Mouse (Mus musculus) embryonic facial prominence, embryonic 10.5 days (tissue): Measurements from ENCODE around the gene Spn. TPM values are rescaled to one million over a fixed set of nuclear protein-coding genes. Genes with fewer than 3 reads are reported as not detected.

Experiments used
- DNase-seq: peaks from one replicate; pipeline ENCODE4 v3.0.0-alpha.2; 2017; ENCODE audit warnings: low spot score
- H3K27ac ChIP-seq: fragments of 300-500 bp; sonication (generic); replicated peaks from 2 replicates; pipeline ENCODE4 v1.5.1; 2016; ENCODE audit warnings: mild to moderate bottlenecking
- H3K27me3 ChIP-seq: fragments of 300-500 bp; sonication (generic); replicated peaks from 2 replicates; pipeline ENCODE4 v1.6.1; 2016; ENCODE audit warnings: low read depth, mild to moderate bottlenecking; ENCODE audit not compliant: poor library complexity, severe bottlenecking
- H3K36me3 ChIP-seq: fragments of 300-500 bp; sonication (generic); replicated peaks from 2 replicates; pipeline ENCODE4 v1.6.1; 2016; ENCODE audit warnings: mild to moderate bottlenecking, moderate library complexity
- H3K4me1 ChIP-seq: fragments of 300-500 bp; sonication (generic); 2 replicates; pipeline ENCODE4 v1.6.1; 2016
- H3K4me3 ChIP-seq: fragments of 300-500 bp; sonication (generic); 2 replicates; pipeline ENCODE4 v1.5.1; 2016; ENCODE audit warnings: mild to moderate bottlenecking, moderate library complexity
- H3K9me3 ChIP-seq: fragments of 300-500 bp; sonication (generic); 2 replicates; pipeline ENCODE4 v1.6.1; 2016; ENCODE audit warnings: mild to moderate bottlenecking
- WGBS: fragments of 180-500 bp; shearing (Covaris S2); methylation state at CpG from one replicate; pipeline ENCODE4 v1.1.7; 2016; 5-methylcytosine and 5-hydroxymethylcytosine counted together
- polyA plus RNA-seq: library from polyadenylated mRNA; unstranded; fragments of >200 nt; fragmentation: Nextera tagmentation; extraction: Ambion mirVana; gene quantifications from 2 replicates; pipeline ENCODE4 v1.2.1, GENCODE M21; 2016

Gene Spn
- polyA plus RNA-seq, 1 experiment from 2014 or later = 0.04 TPM

DNA sequence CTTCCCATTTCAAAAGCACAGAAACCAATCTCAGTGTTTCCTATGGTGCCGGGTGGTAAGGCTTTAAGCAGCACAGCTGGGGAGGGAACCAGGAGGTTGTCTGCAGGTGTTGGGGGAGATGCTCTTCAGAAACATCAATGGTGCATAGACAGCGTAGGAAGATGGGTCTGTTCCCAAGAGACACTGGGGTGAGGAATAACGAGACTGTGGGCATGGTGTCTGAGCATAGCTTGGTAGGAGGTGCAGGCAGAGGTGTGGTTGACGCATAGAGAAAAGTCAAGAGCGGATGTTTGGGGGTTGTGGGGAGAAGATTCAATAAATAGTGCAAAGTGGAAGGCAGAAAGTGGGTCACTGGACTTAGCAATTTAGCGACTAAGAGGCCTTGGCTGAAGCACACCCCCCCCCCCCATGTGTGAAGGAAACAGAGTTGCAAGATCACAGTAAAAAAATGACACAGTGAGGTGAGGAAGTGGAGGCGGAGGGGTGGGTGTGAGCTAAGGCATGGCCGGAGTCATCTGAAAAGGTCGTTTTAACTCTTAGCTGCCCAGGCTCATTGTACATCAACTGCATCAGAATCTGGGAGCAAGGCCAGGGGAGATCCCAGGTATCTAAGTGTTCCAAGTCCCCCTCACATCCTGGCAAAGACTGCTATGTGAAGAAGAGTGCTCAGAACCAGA is 24.6 kb downstream of the Spn start:
- Histone ChIP-seq H3K27me3 (no peaks in the 10 kb centered on the region), H3K4me1 (peaks cover 39% of the 10 kb centered on the region), H3K9me3 (no peaks in the 10 kb centered on the region), H3K36me3 (no peaks in the 10 kb centered on the region), H3K27ac (no peak overlapping the region), H3K4me3 (no peak overlapping the region)
- WGBS = 53% methylated on average over 9 of the region's 9 CpGs
- no peak for DNase-seq

DNA sequence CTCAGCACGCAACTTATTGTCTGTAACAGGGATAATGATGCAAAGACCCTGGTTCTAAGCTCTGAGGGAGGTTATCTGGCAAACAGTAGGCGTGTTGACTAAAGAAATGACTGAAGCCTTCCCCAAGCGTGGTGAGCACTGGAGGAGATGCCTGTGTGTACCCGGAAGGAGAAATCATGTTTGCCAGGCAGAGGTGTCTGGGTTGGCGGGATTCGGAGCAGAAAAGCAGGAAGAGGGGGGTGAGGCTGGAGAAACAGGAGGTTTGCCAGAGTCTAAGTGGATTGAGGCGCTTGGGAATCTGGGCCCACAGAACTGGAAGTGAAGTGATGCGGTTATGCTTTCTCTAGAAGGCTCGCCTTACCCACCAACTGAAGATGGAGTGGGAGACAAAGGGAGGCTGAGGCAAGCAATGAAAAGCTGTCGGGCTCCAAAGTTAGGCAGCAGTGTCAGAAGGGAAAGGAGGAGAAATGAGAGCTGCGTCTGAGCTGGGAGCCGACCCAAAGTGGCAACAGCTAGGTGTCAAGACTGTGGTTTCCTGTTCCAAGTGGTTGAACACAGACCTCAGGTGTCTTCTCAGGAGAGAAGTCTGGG is 25.3 kb downstream of the Spn start:
- no peak overlapping the region for H3K4me3 ChIP-seq
- H3K27ac ChIP-seq = no peak overlapping the region
- peaks cover 33% of the 10 kb centered on the region for H3K4me1 ChIP-seq
- no peak for DNase-seq
- 85% methylated on average over 12 of the region's 12 CpGs for WGBS
- H3K9me3 ChIP-seq = no peaks in the 10 kb centered on the region
- H3K36me3 ChIP-seq = no peaks in the 10 kb centered on the region
- no peaks in the 10 kb centered on the region for H3K27me3 ChIP-seq

DNA sequence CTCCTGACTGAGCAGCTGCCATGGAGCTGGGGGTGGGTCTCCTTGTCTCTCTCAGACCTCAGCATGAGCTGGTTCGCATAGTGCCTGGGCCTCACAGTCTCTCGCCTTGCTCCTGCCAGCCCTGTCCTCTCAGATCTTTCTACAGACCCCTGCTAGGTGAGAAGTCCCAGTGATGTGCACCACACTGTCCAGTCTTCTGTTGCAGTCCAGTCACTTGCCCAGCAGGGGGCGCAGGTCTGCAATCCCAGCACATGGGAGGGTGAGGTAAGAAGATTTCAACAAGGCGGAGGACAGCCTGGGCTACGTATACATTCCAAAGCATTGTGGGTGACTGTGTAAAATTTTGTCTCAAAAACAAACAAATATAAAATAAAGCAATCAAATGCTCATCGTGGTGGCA is 26.2 kb downstream of the Spn start:
- no peak overlapping the region for H3K27ac ChIP-seq
- no peaks in the 10 kb centered on the region for H3K9me3 ChIP-seq
- H3K27me3 ChIP-seq = no peaks in the 10 kb centered on the region
- 52% methylated on average over 6 of the region's 6 CpGs for WGBS
- H3K36me3 ChIP-seq = no peaks in the 10 kb centered on the region
- H3K4me3 ChIP-seq = no peak overlapping the region
- peaks cover 31% of the 10 kb centered on the region for H3K4me1 ChIP-seq
- DNase-seq = peak; percentile 73

DNA sequence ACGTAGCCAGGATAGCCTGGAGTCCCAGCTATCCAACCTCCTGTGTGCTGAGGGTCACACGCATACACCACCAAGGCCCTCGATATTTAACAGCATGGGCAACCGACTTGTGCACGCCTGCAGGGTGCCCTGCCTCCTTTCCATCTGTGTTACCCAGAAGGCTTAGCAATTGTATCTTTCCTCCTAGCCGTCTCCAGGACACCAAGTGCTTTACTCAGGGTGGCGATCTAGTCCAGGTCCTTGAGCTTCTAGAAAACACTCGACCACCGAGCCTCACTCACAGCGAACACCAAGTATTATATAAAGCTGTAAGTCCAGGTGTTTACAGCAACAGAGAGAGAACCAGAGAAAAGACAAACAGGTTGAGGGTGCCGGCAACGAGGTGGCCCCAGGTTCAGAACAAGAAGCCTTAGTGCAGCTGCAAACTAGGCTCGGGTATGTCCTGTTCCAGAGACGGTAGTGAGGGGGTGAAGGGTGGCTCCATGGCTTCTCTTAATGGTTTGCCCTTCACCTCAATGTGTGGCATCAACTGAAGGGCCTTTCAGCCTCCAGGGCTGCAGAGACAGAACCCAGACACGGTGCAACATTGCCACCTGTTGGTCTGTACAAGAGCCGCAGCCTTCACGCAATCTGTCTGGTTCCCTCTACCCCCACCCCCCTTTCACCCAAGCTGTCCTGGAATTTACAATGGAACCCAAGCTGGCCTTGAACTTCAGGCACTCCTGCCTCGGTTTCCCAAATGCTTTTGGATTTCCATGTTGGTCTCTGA is 27.2 kb downstream of the Spn start:
- 52% methylated on average over 18 of the region's 18 CpGs for WGBS
- peak; percentile 78 for DNase-seq
- H3K27ac ChIP-seq = no peak overlapping the region
- H3K36me3 ChIP-seq = no peaks in the 10 kb centered on the region
- no peaks in the 10 kb centered on the region for H3K27me3 ChIP-seq
- no peak overlapping the region for H3K4me3 ChIP-seq
- H3K4me1 ChIP-seq = peaks cover 23% of the 10 kb centered on the region
- no peaks in the 10 kb centered on the region for H3K9me3 ChIP-seq

DNA sequence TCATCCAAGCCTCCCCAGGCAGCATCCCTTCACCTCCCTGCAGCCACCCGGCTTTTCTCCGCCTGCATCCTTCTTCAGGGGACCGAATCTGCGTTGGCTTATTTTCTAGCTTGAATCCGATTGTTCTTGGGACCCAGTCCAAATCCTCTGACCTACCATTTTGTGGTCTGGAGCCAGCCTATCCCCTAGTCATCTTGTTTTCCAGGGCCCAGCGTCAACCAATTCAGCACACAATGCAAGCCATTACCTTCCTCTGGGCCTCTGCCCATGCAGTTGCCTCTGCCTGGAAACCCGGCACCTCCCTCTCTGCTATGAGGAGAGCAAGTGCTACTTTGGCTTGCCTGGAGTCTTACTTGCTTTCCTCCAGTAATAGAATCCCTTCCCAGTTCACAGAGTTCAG is 32.1 kb downstream of the Spn start:
- Histone ChIP-seq H3K27me3 (no peaks in the 10 kb centered on the region), H3K36me3 (no peaks in the 10 kb centered on the region), H3K4me3 (0 out of 2 replicates have a peak overlapping the region, but pooled peaks have one; percentile 54), H3K9me3 (no peaks in the 10 kb centered on the region), H3K4me1 (peaks cover 17% of the 10 kb centered on the region), H3K27ac (0 out of 2 replicates have a peak overlapping the region, but pooled peaks have one; percentile 88)
- DNase-seq = no peak
- WGBS = 70% methylated on average over 7 of the region's 7 CpGs

DNA sequence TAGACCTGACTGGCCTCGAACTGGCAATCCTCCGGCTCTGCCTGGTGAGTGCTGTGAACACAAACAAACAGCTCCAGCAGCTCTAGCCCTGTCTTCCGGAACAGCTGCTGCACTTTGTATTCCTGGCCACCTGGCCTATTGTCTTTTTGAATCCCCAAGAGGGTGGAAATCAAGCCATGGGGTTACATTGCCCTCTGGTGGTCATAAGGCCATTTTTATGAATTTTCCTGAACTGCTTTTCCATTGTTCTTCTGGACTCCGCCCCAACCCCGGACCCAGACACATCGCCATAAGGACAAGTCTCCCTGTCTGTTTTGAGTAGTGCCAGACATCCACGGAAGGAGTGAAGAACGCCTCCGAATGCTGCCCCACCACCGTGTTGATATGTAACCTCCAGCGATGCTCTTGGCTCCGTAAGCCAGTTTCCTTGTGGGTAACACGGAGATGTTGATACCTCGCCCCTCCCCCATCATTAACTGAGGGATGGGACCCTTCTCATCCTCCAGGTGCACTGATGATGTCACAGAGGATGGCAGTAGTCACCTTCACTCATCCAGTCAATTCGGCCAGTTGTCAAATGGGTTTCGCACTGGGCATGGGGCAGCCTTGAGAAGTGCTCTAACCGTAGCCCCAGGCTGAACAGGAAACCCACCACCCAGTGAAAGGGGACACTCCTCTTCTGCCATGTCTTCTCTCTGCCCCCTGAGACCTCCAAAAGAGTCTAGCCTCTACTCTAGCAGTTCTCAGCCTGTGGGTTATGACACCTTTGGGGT is 32.9 kb downstream of the Spn start:
- H3K27ac ChIP-seq = peak overlapping the region; percentile 88
- peak overlapping the region; percentile 54 for H3K4me3 ChIP-seq
- 14% methylated on average over 17 of the region's 17 CpGs for WGBS
- H3K4me1 ChIP-seq = peaks cover 13% of the 10 kb centered on the region
- no peaks in the 10 kb centered on the region for H3K36me3 ChIP-seq
- no peaks in the 10 kb centered on the region for H3K27me3 ChIP-seq
- no peaks in the 10 kb centered on the region for H3K9me3 ChIP-seq
- peak; percentile 85 for DNase-seq

DNA sequence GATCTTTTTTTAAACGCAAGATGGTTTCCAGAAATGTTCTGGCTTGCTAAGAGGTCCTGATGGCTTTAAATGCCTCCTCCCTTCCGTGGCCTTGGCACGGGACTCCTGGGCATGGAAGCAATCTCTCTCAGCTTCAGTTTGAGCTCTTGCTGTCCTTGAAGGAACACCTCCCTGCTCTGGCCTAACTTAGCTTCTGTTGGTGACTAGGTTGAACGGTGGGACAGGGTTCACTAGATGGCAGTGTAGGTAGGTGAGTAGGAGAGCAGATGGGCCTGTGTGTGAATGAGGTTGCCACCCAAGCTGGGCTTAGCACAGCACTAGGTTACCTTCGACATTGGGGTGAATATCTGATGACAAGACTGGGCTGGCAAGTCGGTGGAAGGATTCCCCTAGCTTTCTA is 33.7 kb downstream of the Spn start:
- H3K4me1 ChIP-seq = peaks cover 13% of the 10 kb centered on the region
- no peaks in the 10 kb centered on the region for H3K9me3 ChIP-seq
- whole genome bisulfite sequencing = 69% methylated on average over 6 of the region's 6 CpGs
- H3K36me3 ChIP-seq = no peaks in the 10 kb centered on the region
- H3K4me3 ChIP-seq = no peak overlapping the region
- DNase-seq = peak; percentile 12
- H3K27me3 ChIP-seq = no peaks in the 10 kb centered on the region
- H3K27ac ChIP-seq = peak overlapping the region; percentile 88

DNA sequence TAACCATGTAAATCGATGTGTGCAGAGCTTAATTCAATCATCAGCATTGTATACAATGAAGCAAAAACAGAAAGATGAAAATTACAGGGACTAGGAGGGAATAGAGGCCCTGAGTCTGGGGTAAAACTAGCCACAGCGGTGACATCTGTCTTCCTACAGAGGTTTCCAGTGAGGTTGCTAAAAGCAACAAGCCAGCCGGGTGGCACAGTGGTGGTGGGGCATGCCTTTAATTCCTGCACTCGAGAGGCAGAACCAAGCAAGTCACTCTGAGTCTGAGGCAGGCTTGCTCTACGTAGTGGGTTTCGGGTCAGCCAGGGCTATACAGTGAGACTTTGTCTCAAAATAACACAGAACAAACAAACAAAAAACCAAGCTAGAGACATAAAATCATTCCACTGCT is 35.5 kb downstream of the Spn start:
- Histone ChIP-seq H3K4me3 (no peak overlapping the region), H3K27ac (no peak overlapping the region), H3K9me3 (no peaks in the 10 kb centered on the region), H3K36me3 (no peaks in the 10 kb centered on the region), H3K4me1 (peaks cover 13% of the 10 kb centered on the region), H3K27me3 (no peaks in the 10 kb centered on the region)
- 78% methylated on average over 6 of the region's 6 CpGs for WGBS
- no peak for DNase-seq

DNA sequence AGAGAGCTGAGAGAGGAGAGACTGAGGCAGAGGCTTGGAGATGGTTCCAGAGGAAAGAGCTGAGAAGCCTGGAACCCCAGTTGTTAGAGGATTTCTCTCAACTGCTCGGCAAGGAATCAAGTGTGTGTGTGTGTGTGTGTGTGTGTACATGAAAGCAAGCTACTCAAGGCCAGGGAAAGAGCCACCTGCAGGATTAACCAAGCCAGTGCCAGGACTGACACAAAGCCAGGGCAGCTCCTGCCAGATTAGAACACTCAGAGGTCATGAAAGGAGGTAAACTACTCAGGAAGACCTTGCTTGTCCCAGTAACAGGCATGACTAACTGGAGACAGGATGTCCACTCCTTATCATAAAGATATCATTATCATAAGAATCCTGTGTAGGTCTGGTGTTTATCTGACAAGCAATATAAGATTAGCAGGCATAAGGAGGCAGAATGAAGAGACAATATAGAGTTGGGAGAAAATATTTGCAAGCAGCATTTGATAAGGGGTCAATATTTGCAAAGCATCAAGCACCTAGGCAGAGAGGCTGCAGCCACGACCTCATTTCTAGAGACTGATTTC is 36.1 kb downstream of the Spn start:
- Histone ChIP-seq H3K4me3 (no peak overlapping the region), H3K27ac (no peak overlapping the region; the same call in 1 of the 2 replicates), H3K27me3 (no peaks in the 10 kb centered on the region), H3K36me3 (no peaks in the 10 kb centered on the region), H3K4me1 (peaks cover 15% of the 10 kb centered on the region), H3K9me3 (no peaks in the 10 kb centered on the region)
- WGBS = 63% methylated on average over 2 of the region's 2 CpGs
- no peak for DNase-seq

DNA sequence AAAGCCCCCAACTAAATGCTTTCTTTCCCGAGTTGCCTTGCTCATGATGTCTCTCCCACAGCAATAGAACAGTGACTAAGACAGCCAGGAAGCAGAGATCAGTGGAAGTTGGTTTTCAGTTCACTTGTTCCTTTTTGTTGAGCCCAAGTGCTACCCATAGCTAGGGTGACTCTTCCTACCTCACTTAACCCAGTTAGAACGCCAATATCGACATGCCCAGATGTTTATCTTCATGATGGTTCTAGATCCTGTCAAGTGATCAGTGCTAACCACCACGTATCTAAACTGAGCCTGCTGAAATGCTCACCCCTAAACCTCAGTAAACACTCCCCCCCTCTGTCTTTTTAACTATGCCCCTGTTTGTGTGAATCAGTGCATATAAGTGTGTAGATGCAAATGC is 38.1 kb downstream of the Spn start:
- Histone ChIP-seq H3K27me3 (no peaks in the 10 kb centered on the region), H3K9me3 (no peaks in the 10 kb centered on the region), H3K4me3 (no peak overlapping the region), H3K36me3 (no peaks in the 10 kb centered on the region), H3K27ac (no peak overlapping the region), H3K4me1 (peaks cover 14% of the 10 kb centered on the region)
- 87% methylated on average over 4 of the region's 4 CpGs for WGBS
- no peak for DNase-seq

DNA sequence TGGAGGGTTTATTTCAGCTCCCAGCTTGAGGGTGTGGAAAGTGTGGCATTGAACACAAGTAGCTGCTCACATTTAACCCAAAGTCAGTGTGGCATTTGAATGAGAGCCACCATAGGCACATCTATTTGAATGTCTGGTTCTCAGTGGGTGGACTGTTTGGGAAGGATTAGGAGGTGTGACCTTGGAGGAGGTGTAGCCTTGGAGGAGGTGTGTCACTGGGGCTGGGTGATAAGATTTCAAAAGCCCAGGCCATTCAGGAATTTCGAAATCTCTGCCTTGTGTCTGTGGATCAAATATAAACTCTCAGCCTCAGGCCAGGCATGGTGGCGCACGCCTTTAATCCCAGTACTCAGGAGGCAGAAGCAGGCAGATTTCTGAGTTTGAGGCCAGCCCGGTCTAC is 38.7 kb downstream of the Spn start:
- 90% methylated on average over 4 of the region's 4 CpGs for WGBS

DNA sequence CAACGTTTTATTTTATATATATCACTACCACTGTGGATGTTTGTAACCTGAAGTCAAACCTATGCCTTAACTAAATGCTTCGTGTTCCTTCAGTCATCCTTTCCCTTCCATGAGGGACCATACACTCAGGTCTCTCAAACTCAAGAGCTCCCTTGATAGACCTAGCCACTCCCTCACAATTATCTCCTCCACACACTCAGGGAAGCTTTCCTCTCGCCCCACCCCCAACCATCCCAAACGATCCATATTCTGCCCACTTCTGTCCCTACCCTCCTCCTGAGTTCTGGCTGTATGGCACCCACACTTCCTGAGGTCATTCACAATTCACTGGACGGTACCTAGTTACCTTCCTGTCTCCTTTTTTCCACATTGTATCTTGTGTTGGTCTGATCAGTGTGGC is 39.1 kb downstream of the Spn start:
- Histone ChIP-seq H3K4me3 (no peak overlapping the region), H3K9me3 (no peaks in the 10 kb centered on the region), H3K4me1 (peaks cover 8% of the 10 kb centered on the region; the same call in 1 of the 2 replicates), H3K27me3 (no peaks in the 10 kb centered on the region), H3K36me3 (no peaks in the 10 kb centered on the region), H3K27ac (no peak overlapping the region)
- no peak for DNase-seq
- WGBS = 85% methylated on average over 5 of the region's 5 CpGs

More for the DNA sequence above, 38.7 kb downstream of the Spn start:
- Histone ChIP-seq H3K27me3 (no peaks in the 10 kb centered on the region), H3K36me3 (no peaks in the 10 kb centered on the region), H3K9me3 (no peaks in the 10 kb centered on the region), H3K4me1 (peaks cover 8% of the 10 kb centered on the region), H3K27ac (no peak overlapping the region), H3K4me3 (no peak overlapping the region)
- DNase-seq = no peak
